Mouse (Mus musculus) megakaryocyte, embryonic 14.5 days (primary cell): ENCODE results near the gene Irx5. TPM values are rescaled to one million over a fixed set of nuclear protein-coding genes. Genes with fewer than 3 reads are reported as not detected.

ENCODE experiments used
- H3K27me3 ChIP-seq: replicated peaks from 2 replicates; pipeline ENCODE3; 2012; ENCODE audit warnings: inconsistent platforms
- H3K36me3 ChIP-seq: replicated peaks from 2 replicates; pipeline ENCODE3; 2012; ENCODE audit warnings: low read length, inconsistent platforms, mixed read lengths
- H3K4me1 ChIP-seq: 2 replicates; pipeline ENCODE4 v1.6.1; 2012; ENCODE audit warnings: inconsistent platforms
- H3K4me3 ChIP-seq: replicated peaks from 2 replicates; pipeline ENCODE3; 2012; ENCODE audit warnings: moderate library complexity, mild to moderate bottlenecking, inconsistent platforms
- H3K9me3 ChIP-seq: 2 replicates; pipeline ENCODE4 v1.6.1; 2012; ENCODE audit warnings: inconsistent platforms
- FLI1 ChIP-seq: IDR thresholded peaks from 2 replicates; pipeline ENCODE4 v1.6.1; 2012; ENCODE audit warnings: low read length, inconsistent platforms, mixed read lengths
- GATA1 ChIP-seq: IDR thresholded peaks from 3 replicates; pipeline ENCODE4 v1.6.1; 2012; ENCODE audit warnings: mixed read lengths, low read length, inconsistent platforms, borderline replicate concordance
- polyA plus RNA-seq: library from polyadenylated mRNA; stranded (reverse); fragments of >175 nt; gene quantifications from 2 replicates; pipeline ENCODE4 v1.2.3, GENCODE M21; 2012; ENCODE audit warnings: low replicate concordance; ENCODE audit not compliant: insufficient read depth

The Irx5 gene
- polyA plus RNA-seq, 1 experiment: not detected

DNA sequence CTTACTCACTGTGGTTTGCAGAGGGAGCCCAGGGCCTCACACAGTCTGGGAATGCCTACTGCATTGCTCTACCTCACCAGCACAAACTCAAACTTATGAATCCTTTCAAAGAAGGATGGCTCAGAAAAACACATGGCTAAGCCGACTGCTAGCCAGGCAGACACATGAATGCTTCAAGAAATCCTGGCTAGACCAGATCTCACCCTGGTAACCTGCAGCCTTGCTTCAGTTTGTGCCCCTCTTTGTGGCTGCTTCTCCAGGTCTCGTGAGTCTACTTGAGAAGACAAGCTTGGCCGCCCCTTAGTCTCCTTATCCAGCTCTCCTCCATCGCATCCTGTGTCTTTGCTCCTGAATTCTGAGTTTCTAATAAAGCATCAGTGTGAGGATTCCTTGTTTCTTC is 13.9 kb upstream of the Irx5 start:
- no peak overlapping the region for H3K4me3 ChIP-seq
- H3K27me3 ChIP-seq: no peaks in the 10 kb centered on the region
- peaks cover 41% of the 10 kb centered on the region for H3K36me3 ChIP-seq
- H3K4me1 ChIP-seq: peaks cover 5% of the 10 kb centered on the region
- TF ChIP-seq FLI1 (no peak), GATA1 (no peak)
- H3K9me3 ChIP-seq: no peaks in the 10 kb centered on the region

- Histone ChIP-seq H3K4me1 (peaks cover 22% of the 10 kb centered on the region), H3K4me3 (no peak overlapping the region), H3K27me3 (peaks cover 4% of the 10 kb centered on the region), H3K9me3 (no peaks in the 10 kb centered on the region), H3K36me3 (peaks cover 12% of the 10 kb centered on the region)
- TF ChIP-seq GATA1: no peak
- no peak for TF ChIP-seq FLI1
These were observed 7.4 kb upstream of the Irx5 start for GRCm38 (mm10) chr8:92349898-92350486.

GRCm38 (mm10) chr8:92353405-92353804 is 4.0 kb upstream of the Irx5 start:
- TF ChIP-seq GATA1 (no peak), FLI1 (no peak)
- H3K9me3 ChIP-seq: no peaks in the 10 kb centered on the region
- H3K36me3 ChIP-seq: peaks cover 4% of the 10 kb centered on the region
- peaks cover 27% of the 10 kb centered on the region for H3K27me3 ChIP-seq
- peak overlapping the region; percentile 55 for H3K4me3 ChIP-seq
- H3K4me1 ChIP-seq: peaks cover 50% of the 10 kb centered on the region

DNA sequence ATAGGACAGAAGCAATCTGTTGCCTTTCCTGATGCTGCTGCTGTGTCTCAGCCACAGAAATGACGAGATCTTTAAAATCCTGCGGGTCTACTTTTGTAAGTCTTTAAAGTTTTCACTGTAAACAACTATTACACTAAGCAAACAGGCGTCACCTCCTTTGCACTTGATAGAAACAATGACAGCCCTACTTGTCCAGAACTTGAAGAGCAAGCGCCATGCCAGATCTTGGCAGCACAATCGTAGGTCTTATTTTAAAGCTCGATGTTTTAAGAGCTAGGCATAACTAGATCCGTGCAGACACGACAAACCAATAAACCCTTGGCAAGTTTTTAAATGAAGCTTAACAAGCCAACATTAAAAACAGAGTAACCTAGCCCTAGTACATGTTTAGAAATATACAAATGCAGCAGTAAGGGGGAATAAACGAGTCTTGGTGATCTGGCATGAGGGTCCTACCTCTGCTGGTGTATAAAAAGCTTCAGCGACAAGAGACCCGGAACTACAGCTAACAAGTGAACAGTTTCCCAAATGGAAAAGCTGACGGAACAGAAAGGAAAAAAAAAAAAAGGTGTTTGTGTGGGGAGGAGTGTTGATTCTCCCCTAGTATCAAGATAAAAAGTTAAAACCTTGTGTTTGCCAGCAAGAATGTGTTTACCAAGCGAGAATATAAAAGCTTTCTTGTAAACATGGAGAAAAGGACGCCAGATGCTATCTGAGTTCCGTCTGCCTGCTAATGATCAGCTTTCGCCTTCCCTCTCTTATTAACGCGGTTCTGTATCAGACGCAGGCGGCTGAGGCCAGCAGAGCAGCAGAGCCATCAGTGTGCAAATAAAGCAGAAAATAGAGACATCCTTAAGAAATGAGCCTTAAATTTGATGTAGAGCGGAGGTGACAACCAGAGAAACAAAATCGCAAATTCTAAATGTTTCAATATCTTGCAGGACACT is 2.6 kb upstream of the Irx5 start:
- no peaks in the 10 kb centered on the region for H3K9me3 ChIP-seq

GRCm38 (mm10) chr8:92355701-92356612 is 1.5 kb upstream of the Irx5 start:
- TF ChIP-seq FLI1 (no peak), GATA1 (no peak)
- Histone ChIP-seq H3K27me3 (peaks cover 50% of the 10 kb centered on the region), H3K4me3 (peak overlapping the region; percentile 95), H3K4me1 (peaks cover 71% of the 10 kb centered on the region), H3K36me3 (no peaks in the 10 kb centered on the region), H3K9me3 (no peaks in the 10 kb centered on the region)

More for the DNA sequence above, 2.6 kb upstream of the Irx5 start:
- Histone ChIP-seq H3K4me1 (peaks cover 63% of the 10 kb centered on the region), H3K36me3 (peaks cover 4% of the 10 kb centered on the region), H3K4me3 (peak overlapping the region; percentile 92), H3K27me3 (peaks cover 41% of the 10 kb centered on the region)
- TF ChIP-seq GATA1 (no peak), FLI1 (no peak)

- TF ChIP-seq FLI1 (no peak), GATA1 (no peak)
- Histone ChIP-seq H3K4me1 (peaks cover 72% of the 10 kb centered on the region), H3K4me3 (peak overlapping the region; percentile 95), H3K27me3 (peaks cover 56% of the 10 kb centered on the region), H3K9me3 (no peaks in the 10 kb centered on the region), H3K36me3 (no peaks in the 10 kb centered on the region)
These were observed 631 bp upstream of the Irx5 start for GRCm38 (mm10) chr8:92356613-92357375.

GRCm38 (mm10) chr8:92358141-92358999 is 945 bp downstream of the Irx5 start:
- H3K36me3 ChIP-seq: no peaks in the 10 kb centered on the region
- peaks cover 72% of the 10 kb centered on the region for H3K4me1 ChIP-seq
- no peak for TF ChIP-seq GATA1
- peak overlapping the region; percentile 95 for H3K4me3 ChIP-seq
- H3K9me3 ChIP-seq: no peaks in the 10 kb centered on the region
- H3K27me3 ChIP-seq: peaks cover 71% of the 10 kb centered on the region

DNA sequence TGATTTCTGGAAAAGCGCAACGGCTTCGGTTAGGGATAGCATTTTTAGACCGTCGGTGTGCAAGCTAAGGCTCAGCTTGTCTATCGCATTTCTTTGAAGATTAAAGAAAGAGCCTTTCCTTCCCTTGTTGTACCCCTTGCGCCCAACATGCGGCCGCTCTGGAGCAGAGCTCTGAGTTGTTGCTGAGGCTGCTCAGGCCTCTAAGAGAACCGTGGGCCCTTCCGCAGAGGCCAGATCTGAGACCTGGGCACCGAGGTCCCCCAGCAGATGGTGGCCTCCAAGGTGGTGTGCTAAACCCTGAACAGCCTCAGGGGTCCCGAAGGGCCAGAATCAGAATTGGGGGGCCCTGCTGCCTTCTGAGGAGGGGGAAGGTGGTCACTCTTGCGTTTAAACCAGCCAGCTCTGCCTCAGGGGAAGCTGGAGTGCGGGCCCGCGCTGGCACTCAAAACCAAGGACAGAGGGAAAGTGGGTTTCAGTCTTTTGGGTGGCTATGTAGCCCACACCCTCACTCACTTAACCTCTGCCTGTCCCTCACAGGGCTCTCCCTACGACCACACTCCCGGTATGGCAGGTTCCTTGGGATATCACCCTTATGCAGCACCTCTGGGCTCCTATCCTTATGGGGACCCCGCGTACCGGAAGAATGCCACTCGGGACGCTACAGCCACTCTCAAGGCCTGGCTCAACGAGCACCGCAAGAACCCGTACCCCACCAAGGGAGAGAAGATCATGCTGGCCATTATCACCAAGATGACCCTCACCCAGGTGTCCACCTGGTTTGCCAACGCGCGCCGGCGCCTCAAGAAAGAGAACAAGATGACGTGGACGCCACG is 1.8 kb downstream of the Irx5 start:
- Histone ChIP-seq H3K4me1 (peaks cover 73% of the 10 kb centered on the region), H3K36me3 (no peaks in the 10 kb centered on the region), H3K9me3 (no peaks in the 10 kb centered on the region), H3K4me3 (peak overlapping the region; percentile 83), H3K27me3 (peaks cover 77% of the 10 kb centered on the region)
- TF ChIP-seq FLI1 (no peak), GATA1 (no peak)

GRCm38 (mm10) chr8:92359833-92360082 is 2.3 kb downstream of the Irx5 start:
- peaks cover 83% of the 10 kb centered on the region for H3K27me3 ChIP-seq
- H3K4me1 ChIP-seq: peaks cover 73% of the 10 kb centered on the region
- no peaks in the 10 kb centered on the region for H3K9me3 ChIP-seq
- H3K4me3 ChIP-seq: peak overlapping the region; percentile 83
- TF ChIP-seq GATA1 (no peak), FLI1 (no peak)
- no peaks in the 10 kb centered on the region for H3K36me3 ChIP-seq
